Mouse (Mus musculus) spleen, postnatal 4 days (tissue): ENCODE measurements at regions not wholly inside any gene's neighbourhood (a gene's known extent, or its start where the extent isn't known, plus 50 kb on each side); places are given as distances from the start of the nearest gene placed in this dataset.

Source experiments
- DNase-seq, 2 experiments: peaks; one replicate each; pipeline ENCODE4 v3.0.0; 2022; ENCODE audit warnings: low spot score in 2 of 2

DNA sequence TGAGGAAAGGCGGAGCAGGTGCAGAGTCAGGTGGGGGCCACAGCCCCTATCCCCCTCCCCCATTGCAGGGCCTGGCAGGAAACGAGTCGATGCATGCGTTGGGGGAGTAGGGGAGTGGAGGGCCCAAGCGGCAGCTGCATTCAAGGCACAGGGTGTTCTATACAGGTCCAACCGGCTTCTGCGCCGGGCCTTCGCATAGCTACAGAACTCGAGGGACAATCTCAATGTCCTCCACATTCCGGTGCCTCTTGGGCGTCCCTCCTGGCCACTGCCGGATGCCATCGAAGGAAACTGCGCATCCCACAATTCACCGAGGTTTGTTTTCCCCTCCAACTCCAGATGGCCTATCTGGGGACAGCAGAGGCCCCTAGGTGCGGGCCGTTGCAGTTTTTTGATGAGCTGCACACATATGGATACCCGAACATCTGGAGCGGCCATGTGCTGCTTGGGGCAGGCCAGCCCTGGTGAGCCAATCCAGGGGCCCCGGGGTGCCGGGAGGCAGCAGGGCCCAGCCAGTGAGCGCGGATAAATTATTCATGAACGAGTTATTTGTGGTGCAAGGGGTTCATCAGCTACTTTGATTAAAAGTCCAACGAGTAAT lies 137.5 kb downstream of the Tle3 start:
- DNase-seq: no peak

DNA sequence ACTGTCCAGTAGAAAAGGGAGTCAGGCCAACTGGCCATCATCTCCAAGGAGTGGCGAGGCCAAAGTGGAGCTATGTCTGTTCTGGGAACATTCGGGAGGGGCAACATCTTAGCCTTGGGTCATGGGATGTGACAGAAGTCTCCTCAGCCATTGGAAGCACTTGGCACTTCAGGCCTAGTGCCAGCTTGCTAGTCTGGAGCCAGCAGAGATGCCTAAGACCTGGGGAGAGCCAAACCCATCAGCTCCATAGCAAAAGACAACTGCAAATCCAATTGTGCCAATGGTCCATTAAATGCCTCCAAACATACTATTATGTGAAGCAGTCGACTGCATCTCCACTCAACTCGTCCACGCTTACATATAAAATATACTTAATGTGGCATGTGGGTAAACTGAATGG lies 136.9 kb downstream of the Tle3 start:
- no peak for DNase-seq

DNA sequence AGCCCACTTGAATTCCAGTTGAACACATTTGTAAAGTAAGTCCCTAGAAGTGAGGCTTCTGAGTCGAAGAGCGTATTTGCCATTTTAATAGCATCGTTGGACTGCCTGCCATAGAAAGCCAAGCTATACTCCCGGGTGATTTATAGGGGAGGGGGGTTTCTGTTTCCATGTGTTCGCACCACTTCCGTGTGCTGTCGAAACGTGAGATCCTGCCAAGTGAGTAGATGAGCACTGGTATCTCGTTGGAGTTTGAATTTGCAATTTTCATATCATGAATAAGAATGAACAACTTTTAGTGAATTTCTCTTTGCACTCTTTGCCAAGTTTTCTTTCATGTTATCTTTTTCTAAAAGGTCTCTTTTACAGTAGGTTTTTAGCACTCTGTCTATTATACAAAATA lies 128.7 kb downstream of the Tle3 start:
- DNase-seq: no peak

DNA sequence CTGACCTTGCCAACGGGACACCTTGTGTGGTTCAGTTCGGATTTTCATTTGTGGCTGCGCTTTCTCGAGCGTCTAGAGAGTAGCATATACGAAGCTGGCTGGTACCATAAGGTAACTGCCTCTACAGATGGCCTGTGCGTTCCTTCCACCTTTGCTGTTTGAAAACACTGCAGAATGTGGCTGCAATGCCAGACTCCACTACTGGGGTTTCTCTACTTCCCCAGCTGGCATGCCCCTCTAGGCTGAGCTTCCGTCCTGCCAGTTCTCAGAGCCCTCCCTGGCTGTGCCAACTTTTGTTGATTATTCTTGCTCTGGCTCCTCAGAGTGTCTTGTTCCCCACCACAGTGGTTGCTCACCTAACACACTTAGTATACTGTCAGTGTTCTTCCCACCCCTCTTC lies 120.7 kb downstream of the Tle3 start:
- no peak for DNase-seq

DNA sequence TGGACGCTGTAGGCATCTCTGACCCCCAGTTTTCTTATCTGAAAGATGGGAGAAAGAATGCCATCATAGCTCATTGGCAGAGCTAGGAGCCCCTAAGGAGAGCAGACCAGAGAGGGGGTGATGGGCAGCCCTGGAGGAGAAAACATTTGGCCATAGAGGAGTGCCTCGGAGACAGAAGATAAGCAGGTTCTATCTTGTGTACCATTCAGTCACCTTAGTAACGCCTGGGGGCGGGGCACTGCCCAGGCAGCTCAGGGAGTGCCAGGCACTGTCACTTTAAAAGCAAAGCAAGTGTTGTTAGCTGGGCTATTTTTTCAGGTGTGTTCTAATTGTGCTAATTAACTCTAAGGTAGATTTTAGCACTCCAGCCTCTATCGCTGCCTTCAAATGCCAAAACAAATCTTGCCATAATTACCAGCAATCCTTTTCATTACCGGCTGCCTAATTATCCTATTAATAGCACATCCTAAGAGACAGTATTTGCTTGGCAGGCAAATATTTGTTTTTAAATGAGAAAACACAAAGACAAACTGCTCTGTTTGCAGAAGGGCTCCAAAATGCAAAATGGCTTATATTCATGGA lies 119.1 kb downstream of the Tle3 start:
- DNase-seq: no peak

DNA sequence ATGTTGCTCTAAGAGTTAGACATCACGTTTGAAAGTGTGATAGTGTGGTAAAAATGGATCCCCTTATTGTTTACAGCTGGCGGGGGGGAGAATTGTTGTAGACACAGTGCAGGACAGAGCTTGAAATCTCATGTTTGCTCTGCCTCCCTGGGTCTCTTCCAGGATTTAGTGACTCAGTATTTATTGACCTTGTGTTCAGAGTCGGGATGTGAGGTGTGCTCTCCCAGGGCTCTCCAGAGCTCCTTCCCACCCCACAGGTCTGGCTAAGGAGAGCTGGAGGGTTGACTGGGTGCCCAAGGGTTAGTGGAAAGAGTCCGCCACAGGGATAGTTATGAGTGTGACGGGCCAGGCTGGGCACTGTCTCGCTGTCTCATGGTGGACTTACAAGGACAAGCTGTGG lies 117.8 kb downstream of the Tle3 start:
- DNase-seq: no peak

DNA sequence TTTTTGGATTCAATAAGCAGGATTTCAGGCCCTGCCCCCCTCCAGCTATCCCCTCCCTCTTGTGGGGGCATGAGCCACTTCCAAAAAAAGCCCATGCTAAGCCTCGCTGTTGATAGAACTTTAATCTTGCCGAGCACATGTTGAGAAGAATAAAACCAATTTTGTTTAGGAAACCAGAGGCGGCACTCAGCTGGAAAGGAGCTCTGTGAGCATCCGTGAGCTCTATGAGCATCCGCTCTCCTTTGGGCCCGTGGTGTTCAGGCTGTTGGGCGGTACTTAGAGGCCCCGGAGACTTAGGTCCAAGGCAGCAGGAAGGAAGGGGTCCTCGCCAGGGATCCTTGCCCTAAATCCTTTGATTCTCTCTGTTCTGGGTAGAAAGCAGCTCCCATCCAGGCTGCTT lies 117.0 kb downstream of the Tle3 start:
- DNase-seq: no peak

DNA sequence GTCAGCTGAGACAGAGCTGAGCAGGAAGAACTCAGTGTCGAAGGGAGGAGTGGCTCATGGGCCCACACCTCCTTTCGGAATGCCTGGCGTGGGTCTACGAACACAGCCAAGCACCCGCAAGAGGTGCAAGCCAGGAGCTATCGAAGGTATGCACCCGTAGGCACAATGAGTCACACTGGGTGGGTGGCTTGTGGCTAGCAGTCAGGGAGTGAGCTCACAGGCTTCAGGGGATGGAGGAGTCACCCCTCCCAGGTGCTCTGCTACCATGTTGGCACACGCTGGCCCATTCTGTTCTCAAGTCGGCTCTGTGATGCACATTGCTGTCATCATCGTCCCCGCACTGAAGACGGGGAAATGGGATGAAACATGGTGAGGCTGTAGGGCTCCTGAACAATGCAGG lies 115.7 kb downstream of the Tle3 start:
- DNase-seq: no peak

DNA sequence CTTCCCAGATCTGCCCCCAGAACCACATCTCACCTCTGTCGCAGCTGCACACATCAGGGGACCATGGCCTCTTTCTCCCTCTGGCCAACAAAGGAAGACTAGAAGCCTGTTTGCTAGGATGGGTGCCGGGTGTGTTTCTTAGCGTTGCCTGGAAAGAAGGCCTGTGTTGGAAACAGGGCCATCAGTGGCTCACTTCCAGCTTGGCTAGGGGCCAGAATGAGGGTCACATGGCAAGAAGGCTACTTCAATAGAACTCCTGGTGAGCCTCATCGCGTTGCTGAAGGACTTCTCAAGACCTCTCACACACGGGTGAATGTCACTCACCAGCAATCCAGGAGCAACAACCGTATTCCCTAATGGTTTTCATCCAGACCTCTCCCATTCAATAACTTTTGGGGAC lies 115.0 kb downstream of the Tle3 start:
- no peak for DNase-seq

DNA sequence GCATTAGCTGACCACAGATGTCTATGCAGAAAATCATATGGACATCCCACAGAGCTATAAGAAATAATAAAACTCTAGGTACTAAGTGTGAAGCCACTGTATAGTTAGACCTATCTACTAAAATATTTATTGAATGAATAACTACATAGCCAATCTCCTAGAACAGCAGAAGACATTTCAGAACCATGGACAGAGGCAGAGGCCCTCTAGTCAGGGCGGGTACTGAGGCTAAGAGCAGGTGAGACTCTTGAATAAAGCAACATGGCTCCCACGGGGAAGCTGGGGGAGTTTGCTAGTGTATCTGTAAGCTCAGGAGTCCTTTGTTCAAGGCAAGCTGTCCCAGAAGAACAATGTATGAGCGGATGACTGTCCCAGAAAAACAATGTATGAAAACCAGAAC lies 112.2 kb downstream of the Tle3 start:
- no peak for DNase-seq

DNA sequence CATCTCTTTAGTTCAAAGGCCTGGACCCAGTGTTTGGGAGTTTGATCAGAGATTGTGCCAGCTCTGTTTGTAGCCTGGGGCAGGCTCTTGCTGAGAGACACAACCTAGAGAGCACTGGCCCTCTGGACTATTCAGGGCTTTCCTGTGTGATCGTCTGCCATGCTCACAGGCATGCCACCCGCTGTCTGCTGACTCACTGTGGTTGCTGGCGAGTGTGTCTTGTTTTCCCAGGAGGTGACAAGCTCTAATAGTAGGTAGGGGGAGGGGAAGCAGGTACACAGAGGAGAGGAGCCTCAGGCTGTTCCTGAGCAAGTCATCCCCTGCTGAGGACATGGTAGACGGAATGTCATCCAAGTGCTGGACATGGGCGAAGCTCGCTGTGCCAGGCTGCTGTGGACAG lies 107.5 kb downstream of the Tle3 start:
- DNase-seq: no peak

DNA sequence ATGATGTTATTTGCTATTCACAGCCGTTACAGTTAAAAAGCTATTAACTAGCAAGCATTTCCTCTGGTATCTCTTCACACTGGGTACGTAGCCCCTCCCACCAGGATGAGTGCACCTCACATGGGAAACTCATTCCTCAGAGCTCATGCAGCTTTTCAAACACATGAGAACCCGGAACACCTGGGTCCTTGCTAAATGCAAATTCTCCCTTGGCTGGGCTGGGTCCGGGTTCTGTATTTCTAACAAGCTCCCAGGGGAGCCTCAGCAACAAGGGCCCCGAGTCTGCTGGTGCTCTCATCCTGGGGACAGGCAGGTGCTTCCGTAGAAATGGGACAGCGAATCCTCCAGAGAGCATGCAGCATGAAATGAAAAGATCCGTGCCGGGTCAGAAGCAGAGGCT lies 106.7 kb downstream of the Tle3 start:
- DNase-seq: peak in 1 of 2 experiments; percentile 27

DNA sequence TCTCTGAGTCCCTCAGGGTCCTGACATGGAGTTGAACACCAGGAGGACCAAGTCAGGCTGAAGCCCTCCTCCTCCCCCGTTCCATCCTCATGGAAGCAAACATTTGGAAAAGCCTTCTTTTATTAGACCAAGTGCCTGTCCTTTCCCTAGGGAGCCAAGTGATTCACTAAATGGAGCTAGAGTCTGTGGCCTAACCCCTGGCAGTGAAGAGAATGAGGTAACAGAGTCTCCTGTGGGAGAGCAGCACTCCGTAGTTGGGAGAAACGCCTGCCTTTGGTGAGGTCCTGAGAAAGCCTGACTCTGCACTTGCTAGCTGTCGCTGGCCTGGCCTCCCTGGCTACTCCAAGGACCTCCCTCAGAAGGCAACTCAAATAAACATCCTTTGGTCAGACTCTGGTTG lies 104.2 kb downstream of the Tle3 start:
- no peak for DNase-seq

DNA sequence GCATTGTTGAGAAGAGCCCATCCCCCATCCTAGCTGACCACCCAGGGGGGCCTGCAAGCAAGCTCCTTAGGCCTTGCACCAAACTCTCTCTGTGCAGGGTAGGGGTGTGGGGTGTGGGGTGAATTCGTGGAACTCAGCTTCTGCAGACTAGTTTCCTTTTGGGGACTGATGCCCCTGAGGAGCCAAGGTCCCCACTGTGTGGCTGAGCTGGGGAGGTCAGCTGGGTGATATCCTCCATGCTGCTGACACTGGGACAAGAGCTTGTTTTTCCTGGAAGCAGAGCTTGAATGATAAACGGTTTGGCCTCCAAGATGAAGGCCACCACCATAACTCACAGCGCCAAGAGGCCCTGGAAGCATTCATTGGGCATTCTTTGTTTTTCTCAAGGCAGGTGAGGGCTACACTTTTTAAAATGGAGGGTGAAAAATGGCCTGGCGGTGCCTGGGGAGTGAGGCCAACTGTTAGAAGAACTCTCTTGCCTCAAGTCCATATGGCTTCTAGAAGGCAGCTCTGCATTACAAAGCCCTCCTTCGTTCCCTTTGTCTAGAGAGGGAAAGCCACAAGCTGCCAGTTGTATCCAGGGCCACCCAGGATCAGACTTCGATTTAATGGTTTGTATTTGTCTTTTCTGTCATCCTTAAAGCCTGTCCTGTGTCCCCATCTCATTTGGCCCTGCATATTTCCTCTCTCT lies 98.8 kb downstream of the Tle3 start:
- DNase-seq: no peak

DNA sequence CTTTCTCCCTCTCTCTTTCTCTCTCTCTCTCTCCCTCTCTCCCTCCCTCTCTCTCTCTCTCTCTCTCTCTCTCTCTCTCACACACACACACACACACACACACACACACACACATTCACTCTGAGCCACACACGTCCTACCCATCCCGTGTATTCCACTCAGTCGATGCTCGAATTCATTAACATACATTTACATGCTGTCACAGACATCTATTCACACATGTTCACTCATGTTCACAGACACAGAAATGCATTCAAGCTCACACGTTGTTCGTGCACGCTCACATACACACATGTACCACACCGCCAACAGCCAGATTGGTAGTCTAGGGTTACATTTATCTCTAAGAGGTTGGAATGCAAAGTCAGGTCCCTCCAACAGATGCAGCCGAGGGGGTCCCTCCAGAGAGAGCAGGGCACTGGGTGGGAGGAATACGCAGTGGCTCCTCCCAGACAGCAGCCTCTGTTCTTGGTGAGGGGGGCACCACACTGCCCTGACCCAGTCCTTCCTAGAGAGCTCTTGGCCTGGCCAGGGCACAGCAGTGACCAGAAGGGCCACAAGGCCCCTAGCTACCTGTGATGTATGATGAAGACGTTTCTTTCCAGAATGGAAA lies 96.8 kb downstream of the Tle3 start:
- DNase-seq: no peak

DNA sequence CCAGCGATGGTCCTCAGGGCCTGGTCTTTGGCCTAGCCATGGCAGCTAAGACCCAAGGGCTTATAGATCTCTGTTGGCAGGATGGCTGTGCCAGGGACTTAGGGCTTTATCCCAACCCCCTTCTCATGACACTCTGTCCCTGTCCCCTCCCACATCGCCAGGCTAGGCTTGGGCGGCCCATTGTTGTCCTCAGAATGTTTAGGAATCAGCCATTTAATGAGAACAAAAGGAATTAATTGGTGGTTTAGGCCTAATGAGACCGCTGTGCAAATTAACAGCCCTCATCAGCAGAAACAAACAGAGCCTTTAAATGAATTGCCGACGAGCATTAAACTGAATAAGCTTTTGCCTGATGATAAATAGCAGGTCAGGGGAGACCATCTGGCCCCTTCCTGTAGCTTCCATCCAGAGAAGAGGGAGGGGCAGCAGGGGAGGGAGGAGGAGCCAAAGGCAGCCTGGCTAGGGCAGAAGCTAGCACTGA lies 96.2 kb downstream of the Tle3 start:
- DNase-seq: no peak
